Mouse (Mus musculus) midbrain, embryonic 12.5 days (tissue): ENCODE results near the gene Lce1d. TPM values are rescaled to one million over a fixed set of nuclear protein-coding genes. Genes with fewer than 3 reads are reported as not detected.
"Not testable (repeated sequence)": the region's sequence is repeated elsewhere in the genome, so short reads cannot be mapped to it uniquely, and the experiment has no call there.

Source experiments
- ATAC-seq: fragments of 200-750 bp; cut with Nextera tagmentation; 2 replicates; pipeline ENCODE4 v1.8.0; 2017; ENCODE audit warnings: low read depth, moderate TSS enrichment, moderate library complexity; ENCODE audit not compliant: low FRiP score
- H3K27ac ChIP-seq: fragments of 300-500 bp; sonication (generic); replicated peaks from 2 replicates; pipeline ENCODE4 v1.5.1; 2016; ENCODE audit warnings: mild to moderate bottlenecking
- H3K27me3 ChIP-seq: fragments of 300-500 bp; sonication (generic); 2 replicates; pipeline ENCODE4 v1.6.1; 2016; ENCODE audit warnings: mild to moderate bottlenecking
- H3K36me3 ChIP-seq: fragments of 300-500 bp; sonication (generic); 2 replicates; pipeline ENCODE4 v1.6.1; 2016
- H3K4me1 ChIP-seq: fragments of 300-500 bp; sonication (generic); 2 replicates; pipeline ENCODE4 v1.6.1; 2016
- H3K4me2 ChIP-seq: fragments of 300-500 bp; sonication (generic); replicated peaks from 2 replicates; pipeline ENCODE4 v1.6.1; 2016; ENCODE audit warnings: mild to moderate bottlenecking, moderate library complexity
- H3K4me3 ChIP-seq: fragments of 300-500 bp; sonication (generic); 2 replicates; pipeline ENCODE4 v1.5.1; 2016; ENCODE audit warnings: mild to moderate bottlenecking
- H3K9ac ChIP-seq: fragments of 300-500 bp; sonication (generic); replicated peaks from 2 replicates; pipeline ENCODE4 v1.6.1; 2016; ENCODE audit warnings: mild to moderate bottlenecking, moderate library complexity
- H3K9me3 ChIP-seq: fragments of 300-500 bp; sonication (generic); 2 replicates; pipeline ENCODE4 v1.6.1; 2016; ENCODE audit warnings: mild to moderate bottlenecking
- WGBS: fragments of 180-500 bp; shearing (Covaris S2); methylation state at CpG from one replicate; pipeline ENCODE4 v1.1.7; 2016; 5-methylcytosine and 5-hydroxymethylcytosine counted together
- polyA plus RNA-seq: library from polyadenylated mRNA; unstranded; fragments of >200 nt; fragmentation: Nextera tagmentation; extraction: Ambion mirVana; gene quantifications from 2 replicates; pipeline ENCODE4 v1.2.1, GENCODE M21; 2016

Gene Lce1d
- not detected in 2 replicates for polyA plus RNA-seq

- H3K27ac ChIP-seq, result no peak within 1 kb of the TSS
- no peaks in the 10 kb centered on the region for H3K4me1 ChIP-seq
- no peak for ATAC-seq
- WGBS, result 78% methylated on average over 2 of the region's 2 CpGs
- H3K36me3 ChIP-seq, result no peaks in the 10 kb centered on the region
- H3K4me2 ChIP-seq, result no peak within 1 kb of the TSS
- H3K9ac ChIP-seq, result no peak within 1 kb of the TSS
- no peak within 1 kb of the TSS for H3K4me3 ChIP-seq
- no peaks in the 10 kb centered on the region for H3K9me3 ChIP-seq
- H3K27me3 ChIP-seq, result no peaks in the 10 kb centered on the region
Measured at GRCm38 (mm10) chr3:92687110-92687509, at the start of gene Lce1d. Gene Lce1d (minus strand): TSS chr3:92687210.

GRCm38 (mm10) chr3:92722631-92723030 is 35.6 kb upstream of the Lce1d start:
- WGBS, result 93% methylated on average over 5 of the region's 5 CpGs
- H3K4me3 ChIP-seq, result no peak overlapping the region
- no peaks in the 10 kb centered on the region for H3K9me3 ChIP-seq
- ATAC-seq, result no peak
- no peaks in the 10 kb centered on the region for H3K36me3 ChIP-seq
- no peak overlapping the region for H3K9ac ChIP-seq
- H3K4me1 ChIP-seq, result no peaks in the 10 kb centered on the region
- no peak overlapping the region for H3K27ac ChIP-seq
- no peaks in the 10 kb centered on the region for H3K27me3 ChIP-seq
- H3K4me2 ChIP-seq, result no peak overlapping the region

GRCm38 (mm10) chr3:92720250-92720649 is 33.2 kb upstream of the Lce1d start, which contains the start of gene Lce1f:
Gene Lce1f (minus strand): TSS chr3:92720350.
- H3K4me3 ChIP-seq, result no peak within 1 kb of the TSS
- ATAC-seq, result no peak
- H3K9ac ChIP-seq, result no peak within 1 kb of the TSS
- H3K4me1 ChIP-seq, result no peaks in the 10 kb centered on the region
- H3K4me2 ChIP-seq, result no peak within 1 kb of the TSS
- no peak within 1 kb of the TSS for H3K27ac ChIP-seq
- H3K27me3 ChIP-seq, result no peaks in the 10 kb centered on the region
- no peaks in the 10 kb centered on the region for H3K9me3 ChIP-seq
- whole genome bisulfite sequencing, result 80% methylated on average over 3 of the region's 3 CpGs
- no peaks in the 10 kb centered on the region for H3K36me3 ChIP-seq

- no peak for ATAC-seq
- Histone ChIP-seq H3K27ac (no peak overlapping the region), H3K36me3 (no peaks in the 10 kb centered on the region), H3K27me3 (no peaks in the 10 kb centered on the region), H3K4me2 (no peak overlapping the region), H3K4me3 (no peak overlapping the region), H3K9ac (no peak overlapping the region), H3K9me3 (no peaks in the 10 kb centered on the region), H3K4me1 (no peaks in the 10 kb centered on the region)
Measured at GRCm38 (mm10) chr3:92715122-92715521, 28.1 kb upstream of the Lce1d start.

- Histone ChIP-seq H3K9me3 (no peaks in the 10 kb centered on the region), H3K27me3 (no peaks in the 10 kb centered on the region), H3K36me3 (no peaks in the 10 kb centered on the region), H3K4me1 (no peaks in the 10 kb centered on the region), H3K4me2 (no peak within 1 kb of the TSS), H3K9ac (no peak within 1 kb of the TSS), H3K4me3 (no peak within 1 kb of the TSS), H3K27ac (no peak within 1 kb of the TSS)
- WGBS, result 91% methylated on average over 2 of the region's 2 CpGs
- ATAC-seq, result no peak
Measured at GRCm38 (mm10) chr3:92708974-92709373, 22.0 kb upstream of the Lce1d start, which contains the start of gene Lce1e. Gene Lce1e (minus strand): TSS chr3:92709074.

GRCm38 (mm10) chr3:92694613-92695012 is 7.6 kb upstream of the Lce1d start:
- Histone ChIP-seq H3K36me3 (no peaks in the 10 kb centered on the region), H3K27ac (no peak overlapping the region), H3K9me3 (no peaks in the 10 kb centered on the region), H3K9ac (no peak overlapping the region), H3K27me3 (no peaks in the 10 kb centered on the region), H3K4me2 (no peak overlapping the region), H3K4me1 (no peaks in the 10 kb centered on the region), H3K4me3 (no peak overlapping the region)
- WGBS, result 20% methylated on average over 1 of the region's 1 CpGs
- ATAC-seq, result no peak

- H3K4me1 ChIP-seq, result no peaks in the 10 kb centered on the region
- no peak overlapping the region for H3K4me3 ChIP-seq
- no peaks in the 10 kb centered on the region for H3K36me3 ChIP-seq
- H3K9ac ChIP-seq, result no peak overlapping the region
- H3K27me3 ChIP-seq, result no peaks in the 10 kb centered on the region
- H3K27ac ChIP-seq, result no peak overlapping the region
- no peaks in the 10 kb centered on the region for H3K9me3 ChIP-seq
- ATAC-seq, result no peak
- H3K4me2 ChIP-seq, result no peak overlapping the region
Measured at GRCm38 (mm10) chr3:92691688-92692087, 4.7 kb upstream of the Lce1d start.

- not testable (repeated sequence) for H3K27ac ChIP-seq, H3K9me3 ChIP-seq, H3K27me3 ChIP-seq, H3K4me2 ChIP-seq, ATAC-seq, H3K36me3 ChIP-seq, H3K9ac ChIP-seq, H3K4me3 ChIP-seq, H3K4me1 ChIP-seq
- 88% methylated on average over 16 of the region's 16 CpGs for WGBS
Measured at GRCm38 (mm10) chr3:92689154-92689553, 2.1 kb upstream of the Lce1d start.

GRCm38 (mm10) chr3:92678947-92679346 is 8.1 kb downstream of the Lce1d start, which contains the start of gene Lce1c:
Gene Lce1c (plus strand): TSS chr3:92679247.
- ATAC-seq, result no peak
- WGBS, result 94% methylated on average over 4 of the region's 4 CpGs
- H3K4me3 ChIP-seq, result no peak within 1 kb of the TSS
- no peak within 1 kb of the TSS for H3K4me2 ChIP-seq
- H3K9ac ChIP-seq, result no peak within 1 kb of the TSS
- H3K4me1 ChIP-seq, result no peaks in the 10 kb centered on the region
- H3K9me3 ChIP-seq, result no peaks in the 10 kb centered on the region
- no peaks in the 10 kb centered on the region for H3K36me3 ChIP-seq
- H3K27ac ChIP-seq, result no peak within 1 kb of the TSS
- H3K27me3 ChIP-seq, result no peaks in the 10 kb centered on the region

- ATAC-seq, result no peak
- Histone ChIP-seq H3K4me1 (no peaks in the 10 kb centered on the region), H3K4me3 (no peak within 1 kb of the TSS), H3K27me3 (no peaks in the 10 kb centered on the region), H3K27ac (no peak within 1 kb of the TSS), H3K4me2 (no peak within 1 kb of the TSS), H3K9me3 (no peaks in the 10 kb centered on the region), H3K36me3 (no peaks in the 10 kb centered on the region), H3K9ac (no peak within 1 kb of the TSS)
Measured at GRCm38 (mm10) chr3:92670215-92670614, 16.8 kb downstream of the Lce1d start, which contains the start of gene Lce1a2. Gene Lce1a2 (minus strand): TSS chr3:92670315.

- H3K9ac ChIP-seq, result no peak within 1 kb of the TSS
- ATAC-seq, result no peak
- H3K4me2 ChIP-seq, result no peak within 1 kb of the TSS
- no peak within 1 kb of the TSS for H3K4me3 ChIP-seq
- H3K9me3 ChIP-seq, result no peaks in the 10 kb centered on the region
- no peaks in the 10 kb centered on the region for H3K36me3 ChIP-seq
- H3K27me3 ChIP-seq, result no peaks in the 10 kb centered on the region
- no peak within 1 kb of the TSS for H3K27ac ChIP-seq
- no peaks in the 10 kb centered on the region for H3K4me1 ChIP-seq
Measured at GRCm38 (mm10) chr3:92656826-92657225, 30.2 kb downstream of the Lce1d start, which contains the start of gene Lce1b. Gene Lce1b (minus strand): TSS chr3:92656926.

- no peaks in the 10 kb centered on the region for H3K27me3 ChIP-seq
- 86% methylated on average over 1 of the region's 1 CpGs for WGBS
- H3K4me1 ChIP-seq, result no peaks in the 10 kb centered on the region
- H3K4me3 ChIP-seq, result no peak within 1 kb of the TSS
- no peak within 1 kb of the TSS for H3K9ac ChIP-seq
- H3K9me3 ChIP-seq, result no peaks in the 10 kb centered on the region
- ATAC-seq, result no peak
- no peak within 1 kb of the TSS for H3K4me2 ChIP-seq
- no peak within 1 kb of the TSS for H3K27ac ChIP-seq
- no peaks in the 10 kb centered on the region for H3K36me3 ChIP-seq
Measured at GRCm38 (mm10) chr3:92648207-92648606, 38.8 kb downstream of the Lce1d start, which contains the start of gene Lce1a1. Gene Lce1a1 (minus strand): TSS chr3:92648307.

GRCm38 (mm10) chr3:92639854-92640253 is 47.2 kb downstream of the Lce1d start:
- Histone ChIP-seq H3K4me1 (no peaks in the 10 kb centered on the region; the same call in 1 of the 2 replicates), H3K36me3 (no peaks in the 10 kb centered on the region), H3K4me2 (no peak overlapping the region), H3K9ac (no peak overlapping the region), H3K4me3 (no peak overlapping the region), H3K27me3 (no peaks in the 10 kb centered on the region), H3K9me3 (no peaks in the 10 kb centered on the region), H3K27ac (no peak overlapping the region)
- ATAC-seq, result no peak
- 91% methylated on average over 15 of the region's 15 CpGs for WGBS
